Comparison of ENCODE assay signal across 12 mouse cellular contexts in genomic region chr2:34355801-34356211, GRCm38 (mm10). TPM values are rescaled to one million over a fixed set of nuclear protein-coding genes. Genes with fewer than 3 reads are reported as not detected.
DNase-seq lines count a peak whose midpoint lies in the region; ATAC-seq lines count a peak whose summit lies in the region.
"Had no signal": no experiment of that assay in that cellular context is flagged by ENCODE, and none has a peak within 500 bp of the region (broad histone marks: within the 10 kb centered on the region; RNA-seq: fewer than 3 reads in every experiment).

No protein-coding gene starts in this region.

- no peak overlapping the region for H3K9ac ChIP-seq in neural tube, embryonic 11.5 days (ENCODE audit: low read length)

- no peak overlapping the region for H3K4me3 ChIP-seq in neural tube, embryonic 11.5 days (ENCODE audit: low read depth, low read length)
- H3K4me3 ChIP-seq: erythroblast, embryonic 14.5 days had no signal

- H3K36me3 ChIP-seq in neural tube, embryonic 11.5 days (ENCODE audit: control insufficient read depth, insufficient read depth, low read length): no peaks in the 10 kb centered on the region

- no peak for ATAC-seq in neural tube, embryonic 11.5 days (ENCODE audit: insufficient read depth, low FRiP score, low TSS enrichment)
- ATAC-seq: inflammation-experienced regulatory T-cells, adult 6 months had no signal

- H3K27ac ChIP-seq in neural tube, embryonic 11.5 days (ENCODE audit: low read depth, low read length): peak overlapping the region; percentile 20; the same call in 1 of the 2 replicates

- H3K9me3 ChIP-seq in neural tube, embryonic 11.5 days (ENCODE audit: control insufficient read depth, low read length): no peaks in the 10 kb centered on the region

- WGBS in neural tube, embryonic 11.5 days: 37% methylated on average over 7 of the region's 7 CpGs

- H3K4me2 ChIP-seq in neural tube, embryonic 11.5 days (ENCODE audit: low read depth): no peak overlapping the region

- no peaks in the 10 kb centered on the region for H3K27me3 ChIP-seq in neural tube, embryonic 11.5 days (ENCODE audit: control insufficient read depth, insufficient read depth, low read length)

- DNase-seq in cerebellum, postnatal 14 days: peak; percentile 29 to 34
- no peak for DNase-seq in cerebellum, adult 9-11 months
- peak; percentile 46 for DNase-seq in neural tube, embryonic 11.5 days (ENCODE audit: low spot score)
- DNase-seq in neural tube, embryonic 10.5 days (ENCODE audit: extremely low spot score, low spot score): no peak
- DNase-seq in mesoderm, embryonic 11.5 days (ENCODE audit: low read depth, low spot score): peak; percentile 47
- DNase-seq in gastrocnemius, postnatal 10 days: no peak
- DNase-seq in spleen, adult 12 weeks (ENCODE audit: low spot score): no peak
- DNase-seq in frontal cortex, postnatal 10 days (ENCODE audit: low spot score in 2 of 2): no peak
- DNase-seq: liver; lung, postnatal 4 days had no signal

- H3K4me1 ChIP-seq in neural tube, embryonic 11.5 days (ENCODE audit: control insufficient read depth, insufficient read depth, low read length): peaks cover 27% of the 10 kb centered on the region

RNA-seq across cellular contexts. Expression of gene Pbx3, which starts 17.1 kb away (rescaled TPM):
- polyA plus RNA-seq in neural tube, embryonic 11.5 days (2014; fragmentation: Nextera tagmentation; extraction: Ambion mirVana): 82.3 and 88.0 TPM in 2 replicates
- 1 to 10 TPM; 5.7 to 6.9 TPM for total RNA-seq in gastrocnemius, postnatal 10 days (2021)

RNA-seq across cellular contexts. Expression of gene Mapkap1, which starts 50.8 kb away (rescaled TPM):
- polyA plus RNA-seq in neural tube, embryonic 11.5 days (2014; fragmentation: Nextera tagmentation; extraction: Ambion mirVana): 91.4 and 108 TPM in 2 replicates
- total RNA-seq in gastrocnemius, postnatal 10 days (2021): 10 to 100 TPM; 41.7 to 53.0 TPM

Comparison
In these comparisons a context has a peak if more than half of its experiments do, and no peak if none do; other contexts are left out.
1. DNase-seq: peak in cerebellum, postnatal 14 days (2 of 2), neural tube, embryonic 11.5 days (single experiment) and mesoderm, embryonic 11.5 days (single experiment); none in cerebellum, adult 9-11 months (single experiment), neural tube, embryonic 10.5 days (single experiment), gastrocnemius, postnatal 10 days (single experiment), spleen, adult 12 weeks (single experiment) and frontal cortex, postnatal 10 days (0 of 2).